Mouse (Mus musculus): ENCODE data around the gene Ifi35.

DNA sequence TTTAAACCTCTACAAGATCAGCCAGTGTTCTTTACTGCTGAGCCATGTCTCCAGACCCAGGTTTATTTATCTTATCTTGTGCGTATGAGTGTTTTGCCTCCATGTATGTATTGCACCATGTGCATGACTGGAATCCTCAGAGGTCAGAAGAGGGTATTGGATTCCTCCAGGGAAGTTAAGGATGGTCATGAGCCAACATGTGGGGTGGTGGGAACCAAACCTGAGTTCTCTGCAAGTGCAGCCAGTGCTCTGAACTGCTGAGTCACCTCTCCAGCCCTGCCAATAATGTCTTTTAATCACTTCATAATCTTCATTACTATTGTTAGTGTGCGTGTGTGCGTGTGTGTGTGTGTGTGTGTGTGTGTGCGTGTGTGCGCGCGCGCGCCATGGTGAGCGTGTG lies 3.3 kb downstream of the Ifi35 start:
- TF ChIP-seq CTCF (IDR thresholded peaks at IDR 0.05; ENCODE audit: borderline replicate concordance, insufficient read depth, low read depth, low read length), result no peak
- no peak for TF ChIP-seq POLR2A (IDR thresholded peaks at IDR 0.05; ENCODE audit: borderline replicate concordance, insufficient read depth, low read length)

Data from cerebellum, adult 2 months (tissue).